Mouse (Mus musculus) kidney, adult 9 months (tissue): ENCODE data around the gene Zbtb20.

Source experiments
- DNase-seq: peaks from one replicate; pipeline ENCODE4 v3.0.0; 2022

Gene Zbtb20

DNA sequence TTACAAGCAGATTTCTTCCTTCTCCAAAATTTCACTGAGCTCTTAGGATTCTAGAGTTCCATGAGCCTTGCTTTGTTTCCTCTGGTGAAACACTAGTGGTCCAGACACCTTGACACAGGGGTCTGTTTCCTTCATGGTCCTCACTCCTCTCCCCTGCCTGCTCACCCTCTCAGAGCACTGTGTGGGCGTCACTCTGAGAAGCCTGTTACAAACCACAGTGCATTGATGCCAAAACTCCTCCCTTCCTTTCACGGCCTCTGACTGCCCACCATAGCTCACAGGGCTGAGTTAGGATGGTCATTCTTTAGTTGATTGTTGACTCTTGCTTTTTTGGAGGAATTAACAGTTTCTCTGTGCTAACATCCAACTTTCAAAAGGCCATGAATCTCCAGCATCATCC lies 744.7 kb downstream of the Zbtb20 start:
- no peak for DNase-seq

DNA sequence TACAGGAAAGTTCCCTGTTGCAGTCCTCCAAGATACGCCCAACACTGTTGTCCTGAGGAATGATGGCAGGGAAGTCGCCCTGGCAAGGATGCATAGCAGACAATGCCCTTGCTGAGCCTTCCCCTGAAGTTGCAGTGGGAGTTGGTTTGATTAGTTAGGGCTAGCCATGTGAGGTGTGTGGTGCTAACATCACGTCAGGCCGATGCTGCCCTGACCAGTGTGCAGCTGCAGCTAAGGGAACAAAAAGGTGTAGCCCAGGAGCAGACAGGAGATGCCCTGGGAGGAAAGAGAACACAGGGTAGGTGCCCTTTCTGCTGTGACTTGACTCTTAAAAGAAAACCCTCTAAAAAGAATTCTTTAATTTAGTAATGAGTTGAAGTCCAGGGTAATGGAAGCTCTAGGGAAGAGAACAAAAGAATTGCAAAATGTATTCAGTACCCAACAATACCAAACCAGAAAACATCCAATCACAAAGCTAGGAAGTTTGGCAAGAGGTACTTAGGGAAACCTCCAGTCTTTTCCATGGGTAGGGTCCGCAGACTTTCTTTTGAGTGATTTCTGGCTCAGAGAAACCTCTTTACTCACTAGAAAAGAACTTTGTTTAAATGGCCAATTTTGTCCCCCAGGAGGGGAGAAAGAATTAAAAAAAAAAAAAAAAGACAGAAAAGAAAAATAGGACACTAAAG lies 747.8 kb downstream of the Zbtb20 start:
- no peak for DNase-seq

DNA sequence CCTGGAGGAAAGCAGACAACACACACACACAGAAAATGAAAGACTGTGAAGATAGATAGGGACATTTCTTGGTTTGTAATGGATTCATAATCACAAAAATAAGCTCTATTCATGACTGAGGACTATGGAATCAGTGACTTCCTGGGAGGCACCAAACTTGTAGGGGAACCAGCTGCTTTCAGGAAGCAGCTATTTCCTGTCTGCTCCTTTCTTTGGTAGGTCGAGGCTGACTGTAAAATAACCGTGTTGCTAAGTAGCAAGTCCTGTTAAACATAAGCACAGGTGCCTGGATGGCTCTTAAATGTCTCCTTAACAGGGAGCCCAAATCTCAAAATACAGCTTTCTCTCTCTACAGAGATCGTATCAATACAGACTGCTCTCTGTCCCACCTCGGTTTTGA lies 749.2 kb downstream of the Zbtb20 start:
- no peak for DNase-seq

DNA sequence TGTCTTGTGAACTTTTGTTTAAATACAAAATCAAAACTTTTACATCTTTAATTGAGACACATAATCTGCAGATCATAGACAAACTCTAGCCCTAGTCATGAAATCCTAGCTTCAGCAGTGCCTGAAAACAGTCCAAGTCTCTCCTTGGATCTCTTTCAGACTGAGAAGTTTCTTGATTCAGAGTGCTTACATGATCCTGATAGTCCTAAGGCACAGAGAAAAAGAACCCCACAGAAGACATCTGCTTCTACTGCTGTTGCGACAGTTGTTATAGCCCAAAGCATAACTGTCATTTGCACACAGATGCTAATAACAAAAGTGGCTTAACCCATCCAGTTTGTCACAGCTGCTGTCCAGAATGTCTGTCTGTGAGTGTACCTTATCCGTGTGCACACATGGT lies 749.6 kb downstream of the Zbtb20 start:
- no peak for DNase-seq

DNA sequence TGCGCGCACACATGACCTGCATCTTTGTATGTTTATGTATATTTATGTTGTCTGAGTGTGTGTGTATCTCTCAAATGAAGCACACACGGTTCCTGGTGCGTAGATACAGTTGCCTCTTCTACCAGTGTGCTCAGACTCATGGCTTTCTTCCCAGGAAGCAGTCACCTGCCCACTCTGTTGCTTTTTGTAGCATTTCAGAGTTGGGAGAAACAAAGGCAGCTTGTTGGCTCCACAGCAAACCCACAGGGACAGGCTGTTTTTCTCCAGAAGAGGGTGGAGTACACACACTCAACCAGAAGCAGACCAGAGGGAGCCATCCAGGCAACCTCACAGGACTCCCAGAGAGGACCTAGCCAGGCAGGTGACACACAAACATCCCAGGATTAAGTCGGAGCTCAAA lies 750.3 kb downstream of the Zbtb20 start:
- DNase-seq, result no peak

DNA sequence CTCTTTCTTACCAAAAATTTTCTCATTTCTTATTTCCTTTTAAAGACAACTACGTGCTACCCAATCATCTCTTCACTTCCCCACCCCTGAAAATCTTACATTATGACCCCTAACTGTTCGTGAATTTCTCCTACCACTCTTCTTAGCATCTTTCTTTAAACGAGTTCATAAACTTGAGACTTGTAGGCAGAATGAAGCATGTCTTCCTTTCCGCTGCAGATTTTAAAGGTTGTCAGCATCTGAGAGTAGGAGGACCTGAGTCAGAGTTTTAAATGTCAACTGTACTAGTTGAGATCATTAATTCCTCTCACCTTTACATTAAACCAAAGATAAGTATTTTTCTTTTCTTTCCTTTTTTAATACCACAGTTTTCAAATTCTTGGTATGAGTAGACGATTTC lies 753.0 kb downstream of the Zbtb20 start:
- no peak for DNase-seq

DNA sequence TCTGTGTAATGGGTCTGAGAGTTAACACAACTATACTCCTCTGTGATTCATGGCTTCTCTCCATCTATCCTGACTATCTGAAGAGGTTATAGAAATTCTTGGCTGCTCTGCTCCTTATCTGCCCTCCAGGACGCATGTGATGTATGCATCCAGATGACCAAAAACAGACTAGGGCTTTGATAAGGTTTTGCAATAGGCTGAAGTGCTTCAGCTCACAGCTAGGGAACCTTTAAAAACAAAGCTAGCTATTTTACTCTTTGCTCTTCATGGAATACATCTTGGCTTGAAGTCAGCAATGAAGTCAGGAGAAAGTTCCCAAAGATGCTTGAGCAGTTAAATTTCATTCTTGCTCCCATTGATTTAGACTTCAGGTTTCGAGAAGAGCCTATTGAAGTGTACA lies 756.1 kb downstream of the Zbtb20 start:
- DNase-seq, result no peak

DNA sequence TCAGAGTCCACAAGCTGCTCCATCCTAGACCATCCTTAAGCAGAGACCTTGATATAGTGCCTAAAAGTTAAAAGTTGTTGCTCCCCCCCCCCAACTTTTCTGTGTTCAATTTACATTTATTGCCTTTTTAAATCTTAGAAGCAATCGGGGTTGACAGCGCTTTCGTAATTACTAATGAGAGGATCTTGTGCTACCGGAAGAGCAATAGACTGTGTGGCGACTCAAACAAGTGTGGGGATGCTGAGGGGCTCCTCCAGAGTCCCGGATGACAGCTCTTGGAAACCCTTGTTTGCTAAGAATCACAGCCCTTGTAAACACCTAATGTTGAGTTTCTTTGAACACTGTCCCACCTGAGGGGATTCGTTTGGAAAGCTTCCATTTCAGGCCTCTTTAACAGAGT lies 758.4 kb downstream of the Zbtb20 start:
- DNase-seq, result no peak

DNA sequence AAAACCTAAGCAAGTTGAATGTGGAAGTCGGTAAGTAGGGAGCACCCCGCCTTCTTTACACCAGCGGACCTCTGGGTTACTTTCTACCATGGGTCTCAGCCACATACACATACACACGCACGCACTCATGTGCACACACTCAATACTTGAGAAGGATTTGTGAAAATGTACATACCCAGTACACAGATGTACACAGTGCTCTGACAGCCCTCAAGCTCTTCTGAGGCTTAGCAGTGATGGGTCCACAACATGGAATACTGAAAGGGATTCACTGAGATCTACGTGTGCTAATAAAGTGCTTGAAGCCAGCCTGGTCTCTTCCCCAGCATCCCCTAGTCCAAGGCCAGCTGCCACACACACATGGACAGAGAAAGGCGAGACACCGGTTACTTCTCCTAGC lies 761.6 kb downstream of the Zbtb20 start:
- no peak for DNase-seq

DNA sequence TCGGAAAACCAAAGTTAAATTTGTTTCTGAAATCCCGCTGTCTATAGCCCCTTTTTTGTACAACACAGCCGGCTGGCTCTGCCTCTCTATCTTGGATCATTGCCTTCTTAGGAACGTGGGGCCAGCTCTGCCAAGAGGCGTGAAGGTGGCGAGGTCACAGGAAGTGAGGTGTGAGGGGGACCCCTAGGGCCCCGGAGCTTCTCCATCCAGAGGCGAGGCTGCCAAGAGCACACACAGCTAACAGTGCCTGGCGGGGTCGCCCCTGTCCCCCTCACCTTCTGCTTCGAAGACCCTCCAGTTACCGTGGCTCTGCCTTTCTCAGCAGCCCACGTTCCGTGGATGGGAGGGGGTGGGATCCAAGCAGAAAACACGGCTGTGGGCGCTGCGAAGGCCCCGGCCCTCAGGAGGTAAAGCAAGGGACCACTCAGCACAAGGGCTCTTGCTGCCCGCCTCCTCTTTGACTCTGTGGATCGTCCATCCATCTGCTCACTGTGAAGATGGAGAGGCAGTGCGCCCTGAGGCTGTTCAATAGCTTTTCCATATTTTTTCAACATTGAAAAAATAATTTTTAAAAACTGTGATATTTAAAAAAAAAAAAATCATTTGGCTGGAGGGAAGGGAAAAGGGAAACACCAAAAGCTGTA lies 762.8 kb downstream of the Zbtb20 start:
- DNase-seq, result no peak

DNA sequence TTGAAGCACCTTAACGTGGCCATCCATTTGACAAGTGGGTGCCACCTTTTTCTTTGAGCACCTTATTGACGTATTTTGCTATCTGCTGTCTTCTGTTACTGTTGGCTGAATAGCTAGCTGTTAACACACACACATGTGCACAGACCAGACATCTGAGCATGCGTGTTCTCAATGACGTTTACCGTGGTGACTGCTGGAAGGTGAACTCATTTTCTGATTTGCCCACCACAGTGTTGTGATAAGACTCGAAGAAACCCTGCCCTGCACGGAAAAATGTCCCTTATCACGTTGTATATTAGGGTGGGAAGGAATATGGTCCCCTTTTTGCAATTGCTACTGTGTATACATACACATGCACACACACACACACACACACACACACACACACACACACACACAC lies 765.5 kb downstream of the Zbtb20 start:
- DNase-seq, result no peak

DNA sequence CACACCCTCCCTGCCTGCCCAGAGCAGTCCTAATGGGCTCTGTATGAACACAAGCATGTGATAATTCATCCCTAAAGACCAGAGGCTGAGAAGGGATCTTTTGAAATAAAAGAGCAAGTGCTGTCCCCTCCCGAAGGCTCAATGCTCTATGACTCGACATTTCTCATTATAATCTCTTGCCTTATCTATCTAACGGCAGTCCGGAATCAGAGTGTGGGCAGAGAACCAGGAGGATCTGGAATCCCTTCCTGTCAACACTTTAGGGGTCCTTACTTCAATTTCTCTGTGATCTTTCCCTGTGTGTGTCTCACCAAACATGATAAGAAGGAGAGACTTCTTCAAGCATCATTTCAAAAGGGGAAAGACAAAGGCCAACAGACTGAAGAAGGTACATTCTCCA lies 770.2 kb downstream of the Zbtb20 start:
- DNase-seq, result no peak

DNA sequence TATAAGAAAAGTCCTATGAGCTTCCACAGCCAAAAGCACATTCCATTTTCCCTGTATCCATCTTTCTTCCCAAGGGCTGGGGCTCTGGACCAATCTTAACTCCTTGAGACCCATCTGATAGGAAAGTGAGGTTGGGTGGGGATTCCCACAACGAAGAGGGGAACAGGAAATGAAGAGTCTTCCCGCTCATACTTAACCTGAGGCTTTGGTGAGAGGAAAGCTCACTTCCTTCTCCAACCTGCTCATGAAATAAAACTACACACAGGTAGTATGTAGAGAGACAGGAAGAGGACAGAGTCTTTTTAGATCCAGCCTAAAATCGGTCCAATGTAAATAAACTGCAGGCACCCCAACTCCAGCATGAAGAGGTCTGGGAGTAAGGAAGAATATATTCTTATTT lies 771.3 kb downstream of the Zbtb20 start:
- DNase-seq, result no peak

DNA sequence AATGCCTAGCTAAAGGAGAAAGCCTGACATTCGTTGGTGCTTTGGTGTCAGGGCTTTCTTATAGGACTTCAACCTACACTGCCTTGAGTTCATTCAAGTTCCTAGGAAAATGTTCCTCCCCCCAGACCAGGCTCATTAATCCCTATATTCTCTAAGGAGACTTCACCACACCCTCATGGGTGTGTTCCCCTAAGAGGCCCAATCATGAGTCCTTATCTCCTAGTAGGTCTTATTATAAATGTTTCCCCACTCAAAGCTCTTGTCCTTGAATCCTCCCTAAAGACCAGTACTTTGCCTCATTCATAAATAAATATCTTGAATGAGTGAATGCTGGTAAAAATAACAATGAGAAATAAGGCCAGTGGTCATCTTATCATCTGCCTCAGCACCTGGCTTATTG lies 772.0 kb downstream of the Zbtb20 start:
- DNase-seq, result no peak

DNA sequence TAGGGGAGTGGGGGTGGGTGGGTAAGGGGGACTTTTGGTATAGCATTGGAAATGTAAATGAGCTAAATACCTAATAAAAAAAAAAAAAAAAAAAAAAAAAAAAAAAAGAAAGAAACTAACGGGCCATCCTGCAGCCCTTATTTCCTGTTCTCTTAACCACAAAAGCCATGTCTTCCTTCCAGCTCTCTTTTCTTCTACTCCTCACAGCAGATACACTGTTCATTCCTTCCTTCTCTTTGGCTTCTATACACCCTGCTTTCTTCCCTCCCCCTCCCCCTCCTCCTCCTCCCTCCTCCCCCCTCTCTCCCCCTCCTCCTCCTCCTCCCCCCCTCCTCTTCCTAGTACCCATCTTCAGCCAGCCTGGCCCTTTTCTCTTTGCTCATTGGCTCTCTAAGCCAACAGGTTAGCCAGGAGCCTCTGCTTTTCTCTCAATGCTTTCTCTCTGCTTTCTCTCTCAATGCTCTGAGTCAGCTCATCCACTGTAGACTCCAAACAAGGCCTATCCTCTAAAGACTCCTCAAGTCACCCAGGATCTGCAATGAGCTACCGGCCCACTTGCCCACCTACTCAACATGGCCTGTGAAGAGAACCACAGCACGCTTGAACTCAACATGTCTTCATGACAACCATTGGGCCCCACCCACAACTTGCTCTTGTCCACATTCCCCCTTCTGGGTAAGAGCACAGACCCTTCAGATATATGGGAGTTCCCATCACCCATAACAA lies 774.8 kb downstream of the Zbtb20 start:
- DNase-seq, result no peak

DNA sequence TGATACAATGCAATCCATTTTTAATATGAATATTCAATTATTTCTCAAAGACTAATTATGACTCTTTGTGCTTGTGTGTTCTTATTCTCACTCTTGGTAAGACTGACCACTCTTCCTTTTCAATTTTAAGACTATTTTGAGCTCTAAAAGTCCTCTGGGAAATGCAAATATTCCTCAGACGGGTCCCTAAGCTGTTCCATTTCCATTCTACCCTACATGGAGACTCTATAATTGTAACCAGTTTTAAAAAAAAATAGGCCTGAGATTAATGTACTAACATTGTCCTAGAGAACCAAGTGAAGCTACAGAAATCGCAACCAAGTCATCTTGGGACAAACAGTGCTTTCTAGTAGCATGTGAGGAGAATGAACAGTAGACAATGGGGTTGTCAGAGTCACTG lies 777.6 kb downstream of the Zbtb20 start:
- no peak for DNase-seq

DNA sequence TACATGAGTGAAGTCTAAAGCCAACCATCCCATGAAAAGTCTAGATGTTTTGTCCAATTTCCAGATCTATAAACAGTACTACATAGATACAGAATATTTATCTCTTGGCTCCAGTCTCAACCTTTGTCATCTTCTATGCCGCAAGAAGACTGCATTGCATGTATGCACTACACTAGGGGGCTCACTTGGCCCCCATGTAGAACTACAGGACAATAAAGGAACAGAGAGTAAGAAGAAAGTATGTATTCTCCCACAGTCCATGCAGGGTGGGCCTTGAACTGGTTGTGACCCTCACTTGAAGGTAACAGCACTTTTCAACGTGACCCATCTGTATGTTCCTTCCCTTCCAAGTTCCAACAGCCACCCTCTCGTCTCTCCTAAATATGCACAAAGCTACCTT lies 778.6 kb downstream of the Zbtb20 start:
- no peak for DNase-seq

DNA sequence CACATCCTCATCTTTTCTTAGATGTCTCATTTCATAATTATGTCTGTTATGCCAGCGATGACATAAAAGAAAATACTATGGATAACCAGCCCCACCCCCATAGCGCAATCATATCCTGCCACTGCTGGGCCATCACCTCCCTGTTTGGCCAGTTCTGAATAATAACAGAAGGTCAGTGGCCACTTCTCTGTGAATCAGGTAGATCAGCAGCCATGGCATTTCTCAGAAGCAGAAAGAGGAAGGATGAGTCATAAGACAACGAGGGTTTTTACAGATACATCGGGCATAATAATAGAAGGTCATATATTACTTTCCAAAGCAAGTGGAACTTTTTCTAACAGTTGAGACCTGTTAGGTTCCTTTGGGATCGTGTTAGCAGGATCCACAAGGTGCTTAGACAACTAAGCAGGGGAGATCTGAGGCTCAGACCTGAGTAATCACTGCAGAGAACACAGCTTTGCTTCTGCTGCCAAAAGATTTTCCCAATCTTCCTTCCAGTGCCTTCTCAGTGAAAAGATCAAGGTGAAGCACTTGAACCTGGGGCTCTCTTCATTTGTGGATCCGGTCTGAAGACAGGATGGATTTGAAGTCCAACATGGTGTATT lies 779.6 kb downstream of the Zbtb20 start:
- DNase-seq, result no peak

DNA sequence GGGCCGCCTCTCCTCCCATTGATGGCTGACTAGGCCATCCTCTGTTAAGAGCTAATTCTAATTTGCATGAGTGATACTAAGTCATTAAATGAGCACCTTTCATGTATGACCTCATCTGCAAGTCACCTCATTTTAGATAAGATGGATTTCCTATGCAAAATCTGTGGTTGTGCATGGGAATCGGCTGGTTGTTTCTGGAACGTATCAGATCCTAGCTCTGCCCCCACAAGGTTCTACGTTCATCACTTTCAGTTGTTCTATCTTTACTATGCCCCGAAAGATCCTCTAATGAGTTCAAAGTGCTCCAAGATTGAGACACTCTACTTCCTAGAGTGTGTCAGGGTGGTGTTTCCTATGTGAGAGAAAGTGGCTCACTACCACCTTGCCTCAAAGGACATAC lies 785.9 kb downstream of the Zbtb20 start:
- no peak for DNase-seq

DNA sequence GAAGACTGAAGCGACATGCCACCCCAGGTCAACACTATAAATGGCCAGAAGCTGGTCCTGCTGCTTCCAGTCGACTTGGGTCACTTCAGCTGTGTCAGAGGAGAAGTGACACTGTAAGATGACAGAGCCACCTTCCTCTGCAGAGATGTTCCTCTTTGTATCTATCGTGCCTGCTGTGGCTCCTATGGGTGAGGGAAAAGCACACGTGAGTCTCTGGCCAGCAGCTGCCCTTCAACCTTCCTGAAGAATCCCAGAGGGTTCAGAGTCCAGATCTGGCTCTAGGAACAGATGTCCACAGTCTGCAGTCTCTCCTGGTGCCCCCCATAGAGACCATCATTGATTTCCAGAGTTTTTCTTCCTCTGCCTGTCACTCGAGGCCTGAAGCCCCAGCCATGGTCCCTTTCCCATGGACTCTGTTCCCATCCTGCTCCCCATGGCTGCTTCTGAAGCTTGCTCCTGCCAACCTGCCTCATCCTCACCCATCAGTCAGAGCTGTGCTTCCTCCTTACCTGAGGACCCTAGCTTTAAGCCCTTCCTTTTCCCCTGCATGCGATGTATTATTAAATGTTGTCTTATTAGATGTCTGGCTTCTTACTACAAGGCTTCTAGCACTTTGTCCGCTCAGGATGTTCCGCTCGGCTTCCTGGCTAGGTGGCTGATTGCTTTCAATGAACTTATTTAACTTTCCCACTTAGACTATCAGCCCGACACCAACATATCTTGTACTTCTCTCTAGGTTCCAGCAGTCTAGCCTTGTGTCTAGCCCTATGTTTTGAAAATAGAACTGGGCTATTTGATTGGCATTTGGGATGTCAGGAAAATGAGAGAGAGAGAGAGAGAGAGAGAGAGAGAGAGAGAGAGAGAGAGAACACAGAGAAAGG lies 786.7 kb downstream of the Zbtb20 start:
- DNase-seq, result no peak

DNA sequence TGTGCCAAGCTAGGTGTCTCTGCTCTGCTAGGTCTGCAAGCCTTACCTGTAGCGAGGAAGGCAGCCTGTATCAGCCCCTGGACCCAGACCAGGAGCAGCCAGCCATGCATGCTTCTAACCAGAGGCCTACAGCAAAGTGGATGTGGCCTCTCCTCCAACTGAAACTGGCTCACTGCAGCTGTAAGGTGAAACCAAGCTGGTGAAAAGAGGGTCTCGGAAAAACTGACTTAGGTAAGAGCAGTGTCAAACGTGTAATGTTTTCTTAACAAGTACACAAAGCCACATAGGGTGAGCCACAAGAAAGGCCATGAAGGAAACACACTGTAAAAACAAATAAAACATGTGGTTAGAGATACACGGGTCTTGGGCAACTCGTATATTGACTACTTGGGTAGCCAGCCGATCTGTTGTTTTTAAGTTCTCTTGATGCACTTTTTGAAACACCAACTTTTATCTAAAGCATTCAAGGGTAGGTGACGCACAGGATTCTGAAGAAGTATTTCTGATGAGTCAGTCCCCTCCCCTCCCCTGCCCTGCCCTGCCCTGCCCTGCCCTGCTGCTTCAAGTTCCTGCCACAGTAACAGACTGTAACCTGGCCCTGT lies 788.4 kb downstream of the Zbtb20 start, which contains the start of gene Tigit:
Gene Tigit, minus strand, starts transcription at position 169 of the 602 bp plus-strand sequence.
- DNase-seq, result no peak

DNA sequence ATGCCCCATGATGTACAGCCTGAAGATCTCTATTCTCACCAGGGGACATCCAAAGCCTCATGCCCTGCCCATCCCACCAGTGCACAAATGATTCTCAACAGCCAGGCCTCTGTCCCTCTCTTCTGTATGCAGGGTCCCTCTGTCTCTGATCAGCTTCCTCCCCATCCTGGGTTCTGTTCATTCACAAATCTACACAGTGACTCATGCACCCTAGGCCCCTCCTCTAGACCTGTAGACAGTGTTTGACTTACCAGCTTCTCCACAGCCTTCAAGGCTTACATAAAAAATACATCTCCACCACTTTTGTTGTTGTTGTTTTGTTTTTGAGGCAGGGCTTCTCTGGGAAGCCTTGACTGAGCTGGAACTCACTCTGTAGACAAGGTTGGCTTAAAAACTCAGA lies 789.2 kb downstream of the Zbtb20 start:
- no peak for DNase-seq
